Mouse (Mus musculus) liver, embryonic 14.5 days (tissue): ENCODE measurements at regions not wholly inside any gene's neighbourhood (a gene's known extent, or its start where the extent isn't known, plus 50 kb on each side); places are given as distances from the start of the nearest gene placed in this dataset.

Experiments used
- CTCF ChIP-seq: IDR thresholded peaks from 2 replicates; pipeline ENCODE4 v1.5.1; 2016; ENCODE audit warnings: antibody characterized with exemption, low read depth, control low read depth
- EP300 ChIP-seq: IDR thresholded peaks from 2 replicates; pipeline ENCODE4 v1.6.1; 2016; ENCODE audit warnings: antibody characterized with exemption, low read depth

GRCm38 (mm10) chr8:113489436-113490107 is 145.8 kb upstream of the Mon1b start:
- no peak for TF ChIP-seq CTCF
- no peak for TF ChIP-seq EP300
